Mouse (Mus musculus): ENCODE results near the gene Mcm2. TPM values are rescaled to one million over a fixed set of nuclear protein-coding genes. Genes with fewer than 3 reads are reported as not detected.

The Mcm2 gene
- total and polyA plus RNA-seq, 3 experiments, result 130 to 148 (median 148) TPM

DNA sequence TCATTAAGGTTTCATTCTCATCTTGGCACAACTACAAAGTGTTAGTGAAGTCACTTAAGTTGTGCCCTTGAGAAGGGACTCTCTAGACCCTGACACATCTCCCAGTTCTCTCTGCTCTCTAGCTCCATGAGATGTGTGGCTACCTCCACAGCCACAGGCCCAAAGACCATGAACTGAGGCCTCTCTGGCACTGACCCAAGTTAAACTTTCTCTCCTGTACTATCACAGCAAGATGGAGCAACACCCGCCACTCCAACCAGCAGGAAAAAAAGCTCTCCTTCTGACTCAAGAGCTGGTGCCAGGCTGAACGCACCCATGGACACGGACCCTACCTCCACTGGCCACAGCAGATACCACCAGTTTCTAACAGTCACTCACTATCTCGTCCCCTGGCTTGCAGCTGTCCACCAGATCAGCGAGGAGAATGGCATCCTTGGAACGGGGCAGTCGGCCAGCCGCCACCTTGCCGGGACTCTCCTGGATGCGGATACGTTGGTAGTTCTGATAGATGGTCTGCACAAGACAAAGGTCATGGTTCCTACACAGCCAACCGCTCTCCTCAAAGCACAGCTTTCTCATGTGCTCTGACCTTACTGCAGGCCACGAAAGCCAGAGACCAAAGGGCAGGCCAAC lies 9.1 kb downstream of the Mcm2 start:
- H3K4me2 ChIP-seq (ENCODE audit: insufficient read depth, low read depth, poor library complexity, severe bottlenecking), result no peak overlapping the region
- H3K36me3 ChIP-seq (replicated peaks in 1 of 2; ENCODE audit: control insufficient read depth in 1 of 2, insufficient read depth in 1 of 2, low read length in 1 of 2), result peaks cover 92 to 99% of the 10 kb centered on the region in 2 experiments
- TF ChIP-seq BHLHE40 (IDR thresholded peaks at IDR 0.05; ENCODE audit: low read depth, low read length) (no peak), SIN3A (IDR thresholded peaks at IDR 0.05; ENCODE audit: low read length) (no peak), ETS1 (conservative IDR thresholded peaks at IDR 0.05; ENCODE audit: low read depth, low read length) (no peak), EP300 (IDR thresholded peaks at IDR 0.05; ENCODE audit: low read length) (no peak), IRF4 (IDR thresholded peaks at IDR 0.05; ENCODE audit: low read depth, low read length) (no peak), MAFK (IDR thresholded peaks at IDR 0.05; ENCODE audit: insufficient replicate concordance, low read length) (no peak), NRF1 (IDR thresholded peaks at IDR 0.05; ENCODE audit: low read depth, low read length) (no peak), GABPA (IDR thresholded peaks at IDR 0.05; ENCODE audit: insufficient replicate concordance, low read depth, low read length) (no peak), E2F4 (IDR thresholded peaks at IDR 0.05; ENCODE audit: insufficient replicate concordance, low read depth, low read length) (no peak), POLR2AphosphoS2 (IDR thresholded peaks at IDR 0.05; ENCODE audit: low read depth, low read length) (no peak), TBP (conservative IDR thresholded peaks at IDR 0.05; ENCODE audit: low read depth, low read length) (no peak)
- no peaks in the 10 kb centered on the region for H3K9me3 ChIP-seq (replicated peaks; ENCODE audit: low read length)
- peaks cover 0 to 40% of the 10 kb centered on the region in 2 experiments; a peak in 3 of 4 replicates for H3K4me1 ChIP-seq (ENCODE audit: control insufficient read depth in 1 of 2, insufficient read depth in 2 of 2)
- in situ Hi-C loops (cut with MboI; ENCODE audit: low pct_ligation_motif_present, low pct_unique_long_range_greater_than_20kb, low sequenced_read_pairs) (loop anchor here (5.0 to 25.0 kb wide), 2 partner anchors 32 to 777 kb away; no protein-coding TSS in a partner anchor), dilution Hi-C loops (cut with MboI; ENCODE audit: extremely low pct_ligation_motif_present, extremely low pct_unique_long_range_greater_than_20kb, low sequenced_read_pairs) (no loop called here)
- H3K27me3 ChIP-seq (replicated peaks), result no peaks in the 10 kb centered on the region
- H3K4me3 ChIP-seq (replicated peaks in 1 of 3; ENCODE audit: low read depth in 2 of 3, low read length in 2 of 3, poor library complexity in 1 of 3), result no peak overlapping the region
- H3K9ac ChIP-seq (ENCODE audit: insufficient read depth, low read depth), result no peak overlapping the region
- DNase-seq (ENCODE audit: extremely low read depth), result no peak
- no peak overlapping the region for H3K27ac ChIP-seq (ENCODE audit: insufficient read depth, low read depth)
- H3K79me2 ChIP-seq (replicated peaks; ENCODE audit: control insufficient read depth, extremely low read depth, insufficient read depth, poor library complexity, severe bottlenecking), result peaks cover 12% of the 10 kb centered on the region; the same call in 1 of the 2 replicates

- Histone ChIP-seq H3K79me2 (replicated peaks; ENCODE audit: control insufficient read depth, extremely low read depth, insufficient read depth, poor library complexity, severe bottlenecking) (peaks cover 1% of the 10 kb centered on the region; the same call in 1 of the 2 replicates), H3K36me3 (replicated peaks in 1 of 2; ENCODE audit: control insufficient read depth in 1 of 2, insufficient read depth in 1 of 2, low read length in 1 of 2) (peaks cover 98% of the 10 kb centered on the region in 2 experiments), H3K27ac (ENCODE audit: insufficient read depth, low read depth) (no peak overlapping the region), H3K9me3 (replicated peaks; ENCODE audit: low read length) (no peaks in the 10 kb centered on the region), H3K4me3 (replicated peaks in 1 of 3; ENCODE audit: low read depth in 2 of 3, low read length in 2 of 3, poor library complexity in 1 of 3) (no peak overlapping the region), H3K9ac (ENCODE audit: insufficient read depth, low read depth) (no peak overlapping the region), H3K27me3 (replicated peaks) (no peaks in the 10 kb centered on the region), H3K4me1 (ENCODE audit: control insufficient read depth in 1 of 2, insufficient read depth in 2 of 2) (peaks cover 0 to 32% of the 10 kb centered on the region in 2 experiments; a peak in 2 of 4 replicates), H3K4me2 (ENCODE audit: insufficient read depth, low read depth, poor library complexity, severe bottlenecking) (no peak overlapping the region)
- peak; percentile 47 for DNase-seq (ENCODE audit: extremely low read depth)
- dilution Hi-C loops (cut with MboI; ENCODE audit: extremely low pct_ligation_motif_present, extremely low pct_unique_long_range_greater_than_20kb, low sequenced_read_pairs), result no loop called here
- TF ChIP-seq RAD21 (IDR thresholded peaks at IDR 0.05; ENCODE audit: low read depth, low read length) (no peak), CHD2 (IDR thresholded peaks at IDR 0.05; ENCODE audit: low read length) (peak; percentile 49; the same call in 1 of the 2 replicates), TCF12 (IDR thresholded peaks at IDR 0.05; ENCODE audit: low read depth, low read length) (peak; percentile 63; the same call in 1 of the 2 replicates)
- in situ Hi-C loops (cut with MboI; ENCODE audit: low pct_ligation_motif_present, low pct_unique_long_range_greater_than_20kb, low sequenced_read_pairs), result loop anchor here (25.0 kb wide), 1 partner anchor 774 kb away; no protein-coding TSS in a partner anchor
These were observed 12.1 kb downstream of the Mcm2 start for GRCm38 (mm10) chr6:88886417-88886967.
